Mouse (Mus musculus): ENCODE measurements around the gene H3f3b. TPM values are rescaled to one million over a fixed set of nuclear protein-coding genes. Genes with fewer than 3 reads are reported as not detected.

Gene H3f3b
- polyA plus RNA-seq (2014; fragmentation: Nextera tagmentation; extraction: Ambion mirVana): 1,746 and 2,054 TPM in 2 replicates

- no peaks in the 10 kb centered on the region for H3K27me3 ChIP-seq (ENCODE audit: control insufficient read depth, insufficient read depth, low read length)
- H3K9ac ChIP-seq: no peak within 1 kb of the TSS
- H3K4me3 ChIP-seq (replicated peaks; ENCODE audit: low read length): no peak within 1 kb of the TSS
- no peak within 1 kb of the TSS for H3K27ac ChIP-seq
- H3K4me2 ChIP-seq (replicated peaks): no peak within 1 kb of the TSS
- 84% methylated on average over 4 of the region's 4 CpGs for WGBS
- H3K4me1 ChIP-seq (replicated peaks; ENCODE audit: control insufficient read depth, insufficient read depth, low read length): peaks cover 22% of the 10 kb centered on the region
- H3K36me3 ChIP-seq (replicated peaks; ENCODE audit: control insufficient read depth, insufficient read depth): peaks cover 6% of the 10 kb centered on the region; the same call in 1 of the 2 replicates
- no peaks in the 10 kb centered on the region for H3K9me3 ChIP-seq (ENCODE audit: control insufficient read depth, low read length)
- DNase-seq (ENCODE audit: low spot score) (no peak), ATAC-seq (ENCODE audit: low FRiP score) (no peak)
These were observed at the start of gene H3f3b for GRCm38 (mm10) chr11:116027756-116028155. Gene H3f3b, minus strand, starts transcription at chr11:116027962.

GRCm38 (mm10) chr11:116076836-116077235 is 49.1 kb upstream of the H3f3b start:
- no peak overlapping the region for H3K4me2 ChIP-seq (replicated peaks)
- WGBS: 85% methylated on average over 7 of the region's 7 CpGs
- H3K9ac ChIP-seq: no peak overlapping the region
- ATAC-seq (ENCODE audit: low FRiP score) (no peak), DNase-seq (ENCODE audit: low spot score) (no peak)
- no peaks in the 10 kb centered on the region for H3K9me3 ChIP-seq (ENCODE audit: control insufficient read depth, low read length)
- peaks cover 30% of the 10 kb centered on the region for H3K36me3 ChIP-seq (replicated peaks; ENCODE audit: control insufficient read depth, insufficient read depth)
- no peak overlapping the region for H3K27ac ChIP-seq
- H3K4me1 ChIP-seq (replicated peaks; ENCODE audit: control insufficient read depth, insufficient read depth, low read length): peaks cover 4% of the 10 kb centered on the region; the same call in 1 of the 2 replicates
- no peak overlapping the region for H3K4me3 ChIP-seq (replicated peaks; ENCODE audit: low read length)
- H3K27me3 ChIP-seq (ENCODE audit: control insufficient read depth, insufficient read depth, low read length): no peaks in the 10 kb centered on the region

DNA sequence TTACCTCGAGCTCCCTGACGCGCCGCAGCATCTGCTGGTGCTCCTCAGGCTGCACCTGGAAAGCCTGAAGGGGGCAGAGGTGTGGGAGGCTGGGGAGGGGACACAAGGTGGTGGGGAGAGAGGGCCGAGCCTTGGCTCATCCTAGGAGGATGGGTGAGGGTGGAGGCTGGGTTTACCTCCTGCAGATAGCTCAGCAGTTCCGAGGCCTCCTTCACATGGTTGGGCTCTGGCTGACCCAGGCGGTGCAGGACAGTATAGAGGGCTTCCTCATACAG is 48.4 kb upstream of the H3f3b start:
- H3K4me3 ChIP-seq (replicated peaks; ENCODE audit: low read length): no peak overlapping the region
- WGBS: 70% methylated on average over 7 of the region's 7 CpGs

GRCm38 (mm10) chr11:116075539-116076265 is 47.9 kb upstream of the H3f3b start:
- Histone ChIP-seq H3K27ac (no peak overlapping the region), H3K9me3 (ENCODE audit: control insufficient read depth, low read length) (no peaks in the 10 kb centered on the region), H3K4me3 (replicated peaks; ENCODE audit: low read length) (no peak overlapping the region), H3K36me3 (replicated peaks; ENCODE audit: control insufficient read depth, insufficient read depth) (peaks cover 18% of the 10 kb centered on the region), H3K4me1 (replicated peaks; ENCODE audit: control insufficient read depth, insufficient read depth, low read length) (peaks cover 4% of the 10 kb centered on the region; the same call in 1 of the 2 replicates), H3K4me2 (replicated peaks) (no peak overlapping the region), H3K27me3 (ENCODE audit: control insufficient read depth, insufficient read depth, low read length) (no peaks in the 10 kb centered on the region), H3K9ac (no peak overlapping the region)
- ATAC-seq (ENCODE audit: low FRiP score) (no peak), DNase-seq (ENCODE audit: low spot score) (no peak)
- WGBS: 64% methylated on average over 20 of the region's 20 CpGs

More for the DNA sequence above, 48.4 kb upstream of the H3f3b start:
- Histone ChIP-seq H3K27ac (no peak overlapping the region), H3K36me3 (replicated peaks; ENCODE audit: control insufficient read depth, insufficient read depth) (peaks cover 23% of the 10 kb centered on the region), H3K27me3 (ENCODE audit: control insufficient read depth, insufficient read depth, low read length) (no peaks in the 10 kb centered on the region), H3K9me3 (ENCODE audit: control insufficient read depth, low read length) (no peaks in the 10 kb centered on the region), H3K4me2 (replicated peaks) (no peak overlapping the region), H3K4me1 (replicated peaks; ENCODE audit: control insufficient read depth, insufficient read depth, low read length) (peaks cover 4% of the 10 kb centered on the region; the same call in 1 of the 2 replicates), H3K9ac (no peak overlapping the region)
- no peak for ATAC-seq (ENCODE audit: low FRiP score)
- no peak for DNase-seq (ENCODE audit: low spot score)

GRCm38 (mm10) chr11:116074436-116074991 is 46.8 kb upstream of the H3f3b start:
- no peaks in the 10 kb centered on the region for H3K27me3 ChIP-seq (ENCODE audit: control insufficient read depth, insufficient read depth, low read length)
- peaks cover 4% of the 10 kb centered on the region; the same call in 1 of the 2 replicates for H3K4me1 ChIP-seq (replicated peaks; ENCODE audit: control insufficient read depth, insufficient read depth, low read length)
- H3K4me3 ChIP-seq (replicated peaks; ENCODE audit: low read length): no peak overlapping the region
- no peak for ATAC-seq (ENCODE audit: low FRiP score)
- H3K36me3 ChIP-seq (replicated peaks; ENCODE audit: control insufficient read depth, insufficient read depth): peaks cover 7% of the 10 kb centered on the region; the same call in 1 of the 2 replicates
- H3K9me3 ChIP-seq (ENCODE audit: control insufficient read depth, low read length): no peaks in the 10 kb centered on the region
- DNase-seq (ENCODE audit: low spot score): no peak
- H3K9ac ChIP-seq: no peak overlapping the region
- 69% methylated on average over 7 of the region's 7 CpGs for WGBS
- no peak overlapping the region for H3K27ac ChIP-seq
- no peak overlapping the region for H3K4me2 ChIP-seq (replicated peaks)

- WGBS: 89% methylated on average over 3 of the region's 3 CpGs
These were observed 44.8 kb upstream of the H3f3b start for GRCm38 (mm10) chr11:116072608-116073007.

GRCm38 (mm10) chr11:116071510-116071909 is 43.7 kb upstream of the H3f3b start:
- DNase-seq (ENCODE audit: low spot score): no peak
- no peak overlapping the region for H3K27ac ChIP-seq
- WGBS: 69% methylated on average over 5 of the region's 5 CpGs

More at GRCm38 (mm10) chr11:116072608-116073007, 44.8 kb upstream of the H3f3b start:
- Histone ChIP-seq H3K27me3 (ENCODE audit: control insufficient read depth, insufficient read depth, low read length) (no peaks in the 10 kb centered on the region), H3K36me3 (replicated peaks; ENCODE audit: control insufficient read depth, insufficient read depth) (no peaks in the 10 kb centered on the region), H3K4me3 (replicated peaks; ENCODE audit: low read length) (no peak overlapping the region), H3K27ac (no peak overlapping the region), H3K4me1 (replicated peaks; ENCODE audit: control insufficient read depth, insufficient read depth, low read length) (no peaks in the 10 kb centered on the region), H3K9ac (no peak overlapping the region), H3K4me2 (replicated peaks) (no peak overlapping the region), H3K9me3 (ENCODE audit: control insufficient read depth, low read length) (no peaks in the 10 kb centered on the region)
- ATAC-seq (ENCODE audit: low FRiP score) (no peak), DNase-seq (ENCODE audit: low spot score) (no peak)

GRCm38 (mm10) chr11:116065345-116065744 is 37.6 kb upstream of the H3f3b start:
- Histone ChIP-seq H3K4me1 (replicated peaks; ENCODE audit: control insufficient read depth, insufficient read depth, low read length) (no peaks in the 10 kb centered on the region), H3K9ac (no peak overlapping the region), H3K27me3 (ENCODE audit: control insufficient read depth, insufficient read depth, low read length) (no peaks in the 10 kb centered on the region), H3K4me2 (replicated peaks) (no peak overlapping the region), H3K27ac (no peak overlapping the region), H3K36me3 (replicated peaks; ENCODE audit: control insufficient read depth, insufficient read depth) (peaks cover 17% of the 10 kb centered on the region), H3K4me3 (replicated peaks; ENCODE audit: low read length) (no peak overlapping the region), H3K9me3 (ENCODE audit: control insufficient read depth, low read length) (no peaks in the 10 kb centered on the region)
- ATAC-seq (ENCODE audit: low FRiP score) (no peak), DNase-seq (ENCODE audit: low spot score) (no peak)
- WGBS: 91% methylated on average over 12 of the region's 12 CpGs

More at GRCm38 (mm10) chr11:116071510-116071909, 43.7 kb upstream of the H3f3b start:
- Histone ChIP-seq H3K9me3 (ENCODE audit: control insufficient read depth, low read length) (no peaks in the 10 kb centered on the region), H3K4me1 (replicated peaks; ENCODE audit: control insufficient read depth, insufficient read depth, low read length) (no peaks in the 10 kb centered on the region), H3K4me2 (replicated peaks) (no peak overlapping the region), H3K27me3 (ENCODE audit: control insufficient read depth, insufficient read depth, low read length) (no peaks in the 10 kb centered on the region), H3K36me3 (replicated peaks; ENCODE audit: control insufficient read depth, insufficient read depth) (no peaks in the 10 kb centered on the region), H3K4me3 (replicated peaks; ENCODE audit: low read length) (no peak overlapping the region), H3K9ac (no peak overlapping the region)
- no peak for ATAC-seq (ENCODE audit: low FRiP score)

GRCm38 (mm10) chr11:116064187-116064867 is 36.6 kb upstream of the H3f3b start:
- H3K36me3 ChIP-seq (replicated peaks; ENCODE audit: control insufficient read depth, insufficient read depth): peaks cover 28% of the 10 kb centered on the region
- no peak for DNase-seq (ENCODE audit: low spot score)
- no peaks in the 10 kb centered on the region for H3K27me3 ChIP-seq (ENCODE audit: control insufficient read depth, insufficient read depth, low read length)
- no peak overlapping the region for H3K4me3 ChIP-seq (replicated peaks; ENCODE audit: low read length)
- no peaks in the 10 kb centered on the region for H3K9me3 ChIP-seq (ENCODE audit: control insufficient read depth, low read length)
- no peak overlapping the region for H3K9ac ChIP-seq
- ATAC-seq (ENCODE audit: low FRiP score): no peak
- 71% methylated on average over 23 of the region's 23 CpGs for WGBS
- H3K27ac ChIP-seq: no peak overlapping the region
- no peak overlapping the region for H3K4me2 ChIP-seq (replicated peaks)
- no peaks in the 10 kb centered on the region for H3K4me1 ChIP-seq (replicated peaks; ENCODE audit: control insufficient read depth, insufficient read depth, low read length)

All from hindbrain, embryonic 14.5 days (tissue).